Mouse (Mus musculus) ES-CJ7 (cell line): ENCODE data around the gene Gpr62.
"Not testable (repeated sequence)": the region's sequence is repeated elsewhere in the genome, so short reads cannot be mapped to it uniquely, and the experiment has no call there.

ENCODE experiments used
- DNase-seq: peaks from one replicate; pipeline ENCODE4 v3.0.0; 2011; ENCODE audit warnings: low read depth, low spot score

Gpr62 gene

GRCm38 (mm10) chr9:106465571-106466200 is at the start of gene Gpr62:
Gpr62 (minus strand) TSS chr9:106465938.
- no peak for DNase-seq

- no peak for DNase-seq
Measured at GRCm38 (mm10) chr9:106514273-106514672, 48.5 kb upstream of the Gpr62 start, which contains the start of gene Iqcf5. Iqcf5 (plus strand) TSS chr9:106514573.

GRCm38 (mm10) chr9:106513566-106513965 is 47.8 kb upstream of the Gpr62 start:
- no peak for DNase-seq

- DNase-seq = no peak
Measured at GRCm38 (mm10) chr9:106512729-106513450, 47.2 kb upstream of the Gpr62 start.

GRCm38 (mm10) chr9:106509356-106509755 is 43.6 kb upstream of the Gpr62 start:
- no peak for DNase-seq

- DNase-seq = peak; percentile 53
Measured at GRCm38 (mm10) chr9:106504246-106504645, 38.5 kb upstream of the Gpr62 start.

GRCm38 (mm10) chr9:106501846-106502245 is 36.1 kb upstream of the Gpr62 start:
- no peak for DNase-seq

- no peak for DNase-seq
Measured at GRCm38 (mm10) chr9:106499667-106500066, 33.9 kb upstream of the Gpr62 start, which contains the start of gene Iqcf1. Iqcf1 (plus strand) TSS chr9:106499967.

GRCm38 (mm10) chr9:106487602-106488001 is 21.9 kb upstream of the Gpr62 start:
- not testable (repeated sequence) for DNase-seq

- DNase-seq = peak; percentile 40
Measured at GRCm38 (mm10) chr9:106485076-106485475, 19.3 kb upstream of the Gpr62 start.

GRCm38 (mm10) chr9:106483606-106484005 is 17.9 kb upstream of the Gpr62 start:
- DNase-seq = no peak

GRCm38 (mm10) chr9:106483136-106483535 is 17.4 kb upstream of the Gpr62 start:
- DNase-seq = no peak

GRCm38 (mm10) chr9:106482578-106483115 is 16.9 kb upstream of the Gpr62 start:
- no peak for DNase-seq

GRCm38 (mm10) chr9:106481676-106482075 is 15.9 kb upstream of the Gpr62 start:
- no peak for DNase-seq

GRCm38 (mm10) chr9:106481075-106481474 is 15.3 kb upstream of the Gpr62 start:
- no peak for DNase-seq

GRCm38 (mm10) chr9:106480541-106480940 is 14.8 kb upstream of the Gpr62 start:
- no peak for DNase-seq

- DNase-seq = no peak
Measured at GRCm38 (mm10) chr9:106478101-106478500, 12.4 kb upstream of the Gpr62 start.

- DNase-seq = no peak
Measured at GRCm38 (mm10) chr9:106477649-106478048, 11.9 kb upstream of the Gpr62 start.

GRCm38 (mm10) chr9:106476924-106477484 is 11.3 kb upstream of the Gpr62 start, which contains the start of gene Parp3:
Parp3 (minus strand) TSS chr9:106476949.
- DNase-seq = peak; percentile 100

- DNase-seq = peak; percentile 72
Measured at GRCm38 (mm10) chr9:106476002-106476923, 10.5 kb upstream of the Gpr62 start.

- no peak for DNase-seq
Measured at GRCm38 (mm10) chr9:106475663-106476001, 9.9 kb upstream of the Gpr62 start, which contains the start of gene Rrp9. Rrp9 (plus strand) TSS chr9:106475963.
